Mouse (Mus musculus) common myeloid progenitor, adult 5-6 weeks (primary cell): Measurements from ENCODE around the gene Pkn3. TPM values are rescaled to one million over a fixed set of nuclear protein-coding genes. Genes with fewer than 3 reads are reported as not detected.

Experiments used
- ATAC-seq: replicated peaks from 2 replicates; pipeline ENCODE4 v1.8.0; 2016; ENCODE audit warnings: low read depth, mild to moderate bottlenecking, moderate TSS enrichment, inconsistent platforms; ENCODE audit not compliant: poor library complexity, severe bottlenecking
- total RNA-seq: library from RNA; stranded (forward); fragments of 200-1000, 187-1606 nt; gene quantifications from 2 replicates; pipeline ENCODE4 v1.2.3, GENCODE M21; 2017

Gene Pkn3
- total RNA-seq, 1 experiment from 2014 or later = 11.8 TPM

DNA sequence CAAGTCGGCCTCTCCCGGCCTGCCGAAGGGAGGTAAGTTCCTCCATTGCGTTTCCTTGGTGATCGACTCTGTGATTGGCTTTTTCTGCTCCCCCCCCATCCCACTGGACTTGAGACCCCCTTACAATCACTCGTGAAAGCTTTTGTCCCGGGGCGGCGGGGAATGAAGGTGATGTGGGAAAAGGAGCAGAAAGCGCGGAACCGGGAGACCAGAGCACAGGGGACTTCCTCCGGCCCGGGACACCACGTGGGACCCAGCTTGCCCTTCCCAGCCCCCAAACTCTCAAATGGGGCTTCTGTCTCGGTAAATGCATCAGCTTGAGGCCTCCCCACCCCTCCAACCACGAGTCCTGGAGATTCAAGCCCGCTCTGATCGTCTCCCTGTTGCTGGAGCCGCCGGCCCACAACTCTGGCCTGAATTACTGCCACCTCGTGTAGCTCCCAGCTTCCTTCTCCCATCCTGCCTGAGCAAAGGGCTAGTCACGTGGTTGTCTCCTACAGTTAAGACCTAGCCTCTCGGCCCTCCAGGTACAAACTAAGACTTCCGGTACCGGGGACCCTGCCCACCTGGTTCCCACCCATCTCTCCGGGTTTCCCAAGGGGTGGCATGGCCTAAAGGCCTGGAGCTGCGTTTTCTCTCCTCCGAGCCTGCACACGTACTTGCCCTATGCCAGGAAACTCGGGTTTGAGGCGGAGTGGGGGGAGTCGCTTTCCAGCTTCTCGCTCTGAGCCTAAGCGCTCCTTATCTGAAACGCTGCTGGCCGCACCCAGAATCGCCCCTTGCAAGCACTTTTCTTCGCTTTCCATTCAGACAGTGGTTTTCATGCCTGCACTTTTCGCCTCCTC lies 15.0 kb upstream of the Pkn3 start:
- ATAC-seq = peak; percentile 27

GRCm38 (mm10) chr2:30063235-30063634 lies 14.2 kb upstream of the Pkn3 start:
- no peak for ATAC-seq

DNA sequence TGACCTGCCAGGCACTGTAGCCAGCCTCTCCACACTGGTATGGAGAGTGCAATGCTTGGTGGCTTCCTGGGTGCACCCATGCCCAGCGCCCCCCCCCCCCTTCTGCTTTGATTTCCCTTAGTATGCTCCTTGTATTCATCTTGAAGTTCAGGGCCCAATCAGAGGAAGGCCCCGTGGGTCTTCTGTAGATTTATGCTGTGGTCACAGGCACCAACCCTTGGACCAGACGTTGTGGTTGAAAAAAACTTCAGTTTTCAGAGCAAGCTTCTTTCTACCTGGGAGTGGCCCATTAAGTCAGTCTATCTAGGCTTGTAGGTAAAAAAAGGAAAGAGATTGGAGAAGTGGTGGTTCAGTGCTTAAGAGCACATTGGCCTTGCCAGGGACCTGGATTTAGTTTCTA lies 13.7 kb upstream of the Pkn3 start:
- ATAC-seq = no peak

GRCm38 (mm10) chr2:30064298-30064697 lies 13.2 kb upstream of the Pkn3 start:
- no peak for ATAC-seq

DNA sequence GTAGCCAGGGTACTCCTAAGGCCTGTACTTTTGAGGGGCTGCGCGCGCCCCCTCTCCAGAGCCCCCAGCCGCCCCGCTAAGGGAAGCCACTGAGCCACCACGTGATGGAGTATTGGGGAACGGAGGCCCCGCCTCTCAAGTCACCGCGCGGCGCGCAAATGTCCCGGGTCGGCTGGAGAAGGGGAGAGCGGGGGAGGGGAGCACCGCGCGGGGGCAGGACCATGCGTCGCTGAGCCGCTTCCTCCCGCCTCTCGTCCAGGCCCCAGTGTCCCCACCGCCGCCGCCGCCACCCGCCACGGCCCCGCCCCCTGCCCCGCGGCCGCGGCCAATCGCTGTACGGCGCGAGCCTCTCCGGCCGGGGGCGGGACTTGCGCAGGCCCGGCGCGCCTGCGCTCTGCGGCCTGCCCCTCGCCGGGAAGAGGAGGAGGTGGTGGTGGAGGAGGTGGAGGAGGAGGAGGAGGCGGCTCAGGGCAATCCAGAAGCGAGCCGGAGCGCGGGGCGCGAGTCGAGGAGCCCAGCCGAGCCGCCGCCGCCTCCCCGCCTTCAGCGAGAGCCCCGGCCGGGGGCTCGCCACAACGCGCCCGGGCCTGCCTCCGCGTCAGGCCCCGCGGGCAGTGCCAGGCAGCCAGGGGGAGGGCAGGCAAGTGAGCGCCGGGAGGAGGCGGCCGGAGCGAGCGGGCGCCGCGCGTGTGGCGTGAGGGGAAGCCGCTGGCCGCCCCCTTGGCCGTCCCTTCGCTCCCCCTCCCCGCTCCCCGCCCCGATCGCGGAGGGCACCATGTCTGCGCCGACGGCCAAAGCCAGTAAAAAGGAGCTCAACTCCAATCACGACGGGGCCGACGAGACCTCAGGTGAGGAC lies 11.2 kb upstream of the Pkn3 start:
- ATAC-seq = peak; percentile 74

DNA sequence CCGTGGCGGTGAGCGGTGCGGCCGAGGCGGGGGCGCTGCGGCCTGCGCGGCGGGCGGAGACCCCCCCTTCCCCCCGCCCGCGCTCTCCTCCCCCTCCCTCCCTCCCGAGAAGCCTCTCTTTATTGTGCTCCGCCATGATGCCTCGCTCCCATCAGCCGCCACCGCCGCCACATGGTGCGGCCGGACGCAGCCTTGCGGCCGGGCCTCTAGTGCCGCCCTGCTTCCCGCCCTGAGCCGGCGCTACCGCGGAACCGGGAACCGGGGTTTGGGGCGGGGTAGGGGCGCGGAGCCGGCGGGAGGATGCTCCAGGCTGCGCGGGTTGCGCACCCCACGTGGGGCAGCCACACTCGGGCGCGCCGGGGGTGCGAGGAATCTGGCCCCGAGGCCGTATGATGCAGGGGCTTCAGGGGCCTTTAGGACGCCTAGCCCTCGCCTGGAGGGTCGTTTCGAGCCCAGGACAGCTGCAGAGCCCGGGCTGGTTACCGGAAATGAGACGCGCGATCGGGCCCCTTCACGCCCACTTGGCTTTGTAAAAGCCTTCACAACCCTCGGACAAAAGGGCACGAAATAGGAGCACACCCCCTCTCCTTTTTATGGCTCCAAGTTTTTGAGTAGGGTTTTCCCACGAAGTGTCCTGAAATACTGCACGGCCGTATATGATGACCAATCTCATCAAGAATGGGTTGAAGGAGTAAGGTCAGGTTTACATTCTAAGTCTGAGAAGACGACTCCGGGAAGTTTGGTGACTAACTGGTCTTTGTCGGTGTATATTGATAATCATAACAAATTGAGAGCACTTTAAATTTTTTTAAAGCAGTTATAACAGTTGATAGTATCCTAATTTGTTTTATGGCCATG lies 10.2 kb upstream of the Pkn3 start:
- ATAC-seq = no peak

DNA sequence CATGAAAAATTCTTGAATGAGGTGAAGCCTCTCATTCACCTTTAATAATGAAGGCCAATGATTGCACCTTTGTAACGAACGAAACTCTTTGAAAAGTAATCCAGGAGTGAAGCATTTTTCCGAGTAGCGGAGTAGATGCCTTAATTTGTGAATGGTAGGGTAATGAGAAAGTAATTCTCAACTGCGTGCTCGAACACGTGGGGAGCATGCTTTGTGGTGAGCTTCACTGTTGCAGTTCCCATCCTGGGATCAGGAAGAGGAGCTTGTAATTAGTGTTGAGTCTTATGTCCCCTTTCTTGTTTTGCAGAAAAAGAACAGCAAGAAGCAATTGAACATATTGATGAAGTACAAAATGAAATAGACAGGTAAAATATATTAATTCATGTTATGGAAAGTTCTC lies 9.5 kb upstream of the Pkn3 start:
- no peak for ATAC-seq

DNA sequence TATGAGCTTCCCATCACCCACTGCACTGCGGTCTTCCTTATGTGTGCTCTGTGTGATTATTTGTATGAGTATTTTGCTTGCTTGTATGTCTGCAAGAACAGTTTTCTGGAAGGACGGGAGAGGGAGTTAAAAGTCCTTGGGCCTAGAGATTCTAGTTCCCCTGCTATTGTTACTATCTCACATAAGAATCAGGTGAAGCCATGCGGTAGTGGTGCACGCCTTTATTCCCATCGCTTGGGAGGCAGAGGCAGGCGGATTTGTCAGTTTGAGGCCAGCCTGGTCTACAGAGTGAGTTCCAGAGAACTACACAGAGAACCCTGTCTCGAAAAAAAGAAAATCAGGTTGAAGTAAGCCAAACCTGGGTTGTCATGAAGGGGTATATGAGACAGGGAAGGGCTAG lies 4.6 kb upstream of the Pkn3 start:
- no peak for ATAC-seq

- no peak for ATAC-seq
These were observed 4.2 kb upstream of the Pkn3 start for GRCm38 (mm10) chr2:30073285-30073684.

DNA sequence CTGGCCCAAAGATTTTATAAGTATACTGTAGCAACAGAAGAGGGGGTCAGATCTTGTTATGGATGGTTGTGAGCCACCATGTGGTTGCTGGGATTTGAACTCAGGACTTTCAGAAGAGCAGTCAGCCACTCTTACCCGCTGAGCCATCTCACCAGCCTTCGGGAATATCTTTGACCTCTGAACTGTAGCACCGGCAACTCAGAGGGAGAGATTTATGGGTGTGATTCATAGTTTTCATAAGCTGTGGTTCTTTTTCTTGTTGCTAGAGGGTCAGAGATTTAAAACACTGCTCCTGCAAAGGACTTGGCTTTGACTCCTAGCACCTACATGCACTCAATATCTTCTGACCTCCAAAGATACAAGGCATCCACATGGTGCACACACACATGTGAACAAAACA lies 1.9 kb upstream of the Pkn3 start:
- no peak for ATAC-seq

GRCm38 (mm10) chr2:30076439-30076838 lies 1.0 kb upstream of the Pkn3 start:
- ATAC-seq = no peak

DNA sequence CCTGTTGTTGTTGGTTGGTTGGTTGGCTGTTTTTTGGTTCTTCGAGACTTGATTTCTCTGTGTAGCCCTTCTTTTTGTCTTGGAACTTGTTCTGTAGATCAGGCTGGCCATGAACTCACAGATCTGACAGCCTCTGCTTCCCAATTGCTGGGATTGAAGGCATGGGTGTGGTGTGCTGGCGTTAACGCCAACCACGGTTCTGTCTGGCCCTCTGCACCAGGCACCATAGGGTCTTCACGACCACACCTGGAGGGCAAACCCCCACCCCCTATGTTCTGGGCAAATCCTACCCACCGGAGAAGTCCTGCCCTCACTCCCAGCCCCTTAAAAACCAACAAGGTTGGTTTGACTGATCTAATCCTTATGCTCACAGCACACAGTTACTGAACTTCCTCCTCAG lies 525 bp upstream of the Pkn3 start:
- ATAC-seq = no peak

DNA sequence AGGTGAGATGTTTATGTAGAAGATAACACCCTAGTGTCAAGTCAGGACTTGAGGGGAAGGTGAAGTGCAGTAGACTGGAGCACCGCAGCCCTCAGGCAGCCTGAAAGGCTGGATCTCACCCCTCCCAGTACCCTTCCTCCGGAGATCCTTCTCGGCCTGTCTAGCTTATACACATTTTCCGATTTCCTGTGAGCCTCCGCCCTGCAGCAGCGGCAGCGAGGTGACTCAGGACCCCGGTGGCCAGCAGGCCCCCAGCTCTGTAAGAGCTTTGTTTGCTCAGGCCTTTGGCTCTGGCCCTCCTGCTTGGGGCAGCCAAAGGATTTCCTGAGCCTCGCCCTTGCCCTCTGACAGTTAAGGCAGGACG lies 847 bp downstream of the Pkn3 start:
- ATAC-seq = peak; percentile 37

DNA sequence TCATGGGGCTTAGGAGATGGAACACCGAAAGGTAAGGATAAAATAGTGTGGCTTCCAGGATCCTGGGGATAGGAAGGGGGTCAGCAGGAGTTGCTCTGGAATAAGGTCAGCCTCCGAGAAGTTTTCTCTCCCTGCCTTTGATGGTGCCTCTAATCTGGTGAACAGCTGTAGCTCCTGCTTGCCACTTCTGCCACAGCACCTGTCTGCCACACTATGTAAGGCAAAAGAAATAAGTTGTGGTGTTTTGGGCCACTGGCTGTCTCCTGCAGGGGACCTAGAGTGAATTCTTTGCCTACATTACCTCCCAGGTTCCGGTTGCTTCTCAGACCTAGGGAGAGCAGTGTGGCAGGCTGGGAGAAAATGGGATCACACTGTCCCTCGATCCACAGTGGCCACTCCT lies 1.3 kb downstream of the Pkn3 start:
- no peak for ATAC-seq

DNA sequence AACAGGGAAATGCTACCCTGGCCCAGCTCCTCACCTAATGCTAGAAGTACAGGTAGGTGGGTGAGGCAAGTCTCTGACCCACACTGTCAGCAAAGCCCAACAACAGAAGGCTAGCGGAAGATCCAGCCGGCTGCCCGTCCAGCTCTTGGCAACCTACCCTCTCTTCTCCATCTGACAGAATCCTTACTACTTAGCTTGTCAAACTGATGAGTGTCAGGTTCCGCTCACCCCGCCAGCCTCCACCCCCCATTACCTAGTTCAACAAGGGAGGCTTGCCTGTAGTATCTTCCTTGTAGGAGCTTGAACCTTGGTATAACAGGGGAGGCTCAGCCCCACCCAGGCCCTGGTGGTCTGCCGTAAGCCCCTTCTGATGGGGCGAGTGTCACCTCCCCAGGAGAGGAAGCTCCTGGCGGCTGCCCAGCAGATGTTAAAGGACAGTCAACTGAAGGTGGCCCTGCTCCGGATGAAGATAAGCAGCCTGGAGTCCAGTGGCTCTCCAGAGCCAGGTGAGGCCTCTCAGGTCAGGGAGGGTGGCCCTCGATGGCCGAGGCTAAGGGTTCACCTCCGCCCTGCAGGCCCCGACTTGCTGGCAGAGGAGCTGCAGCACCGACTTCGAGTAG lies 2.8 kb downstream of the Pkn3 start:
- no peak for ATAC-seq

GRCm38 (mm10) chr2:30084113-30084512 lies 6.6 kb downstream of the Pkn3 start:
- no peak for ATAC-seq

GRCm38 (mm10) chr2:30084632-30085031 lies 7.1 kb downstream of the Pkn3 start:
- ATAC-seq = no peak

- no peak for ATAC-seq
These were observed 9.8 kb downstream of the Pkn3 start for GRCm38 (mm10) chr2:30087310-30087709.

DNA sequence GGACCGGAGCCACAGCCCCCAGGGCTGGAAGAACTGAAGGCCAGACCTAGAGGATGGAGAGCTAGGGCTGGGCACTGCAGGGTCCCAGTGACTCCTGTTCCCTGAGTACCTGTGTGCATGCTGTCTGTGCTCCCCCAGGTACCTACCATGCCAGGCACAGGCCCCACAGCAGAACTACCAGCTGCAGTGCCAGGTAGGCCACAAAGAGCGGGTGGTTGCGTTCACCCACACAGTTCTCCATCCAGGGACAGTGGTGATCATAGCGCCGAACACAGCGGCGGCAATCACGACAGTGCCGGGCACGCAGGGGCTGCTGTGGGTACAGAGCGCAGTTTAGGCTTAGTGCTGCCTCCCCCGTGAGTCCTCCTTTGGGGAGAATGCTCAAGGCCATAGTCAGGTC lies 14.0 kb downstream of the Pkn3 start:
- no peak for ATAC-seq

- no peak for ATAC-seq
These were observed 14.9 kb downstream of the Pkn3 start for GRCm38 (mm10) chr2:30092280-30092918.
